Mouse (Mus musculus): ENCODE results near the gene Zfp296. TPM values are rescaled to one million over a fixed set of nuclear protein-coding genes. Genes with fewer than 3 reads are reported as not detected.

Gene Zfp296
- total RNA-seq (2015) (5.9 and 6.8 TPM in 2 replicates), total RNA-seq (2017) (2.8 and 4.4 TPM in 2 replicates)

GRCm38 (mm10) chr7:19577141-19577852, at the start of gene Zfp296, which contains the start of gene Gemin7:
TSS of gene Zfp296 (plus strand) at chr7:19577287.
TSS of gene Gemin7 (minus strand) at chr7:19577595.
- peak; percentile 30 for ATAC-seq (replicated peaks; ENCODE audit: poor library complexity)

- ATAC-seq (replicated peaks; ENCODE audit: poor library complexity): peak; percentile 81
These were observed 46.0 kb upstream of the Zfp296 start for GRCm38 (mm10) chr7:19531077-19531476.

- ATAC-seq (replicated peaks; ENCODE audit: poor library complexity): no peak
These were observed 44.8 kb upstream of the Zfp296 start for GRCm38 (mm10) chr7:19532240-19532639.

GRCm38 (mm10) chr7:19534676-19535075, 42.4 kb upstream of the Zfp296 start:
- no peak for ATAC-seq (replicated peaks; ENCODE audit: poor library complexity)

- no peak for ATAC-seq (replicated peaks; ENCODE audit: poor library complexity)
These were observed 36.1 kb upstream of the Zfp296 start for GRCm38 (mm10) chr7:19540771-19541566.

GRCm38 (mm10) chr7:19541681-19542154, 35.4 kb upstream of the Zfp296 start:
- ATAC-seq (replicated peaks; ENCODE audit: poor library complexity): no peak

- no peak for ATAC-seq (replicated peaks; ENCODE audit: poor library complexity)
These were observed 34.9 kb upstream of the Zfp296 start for GRCm38 (mm10) chr7:19542155-19542691.

GRCm38 (mm10) chr7:19543584-19543983, 33.5 kb upstream of the Zfp296 start:
- ATAC-seq (replicated peaks; ENCODE audit: poor library complexity): peak; percentile 81

GRCm38 (mm10) chr7:19546007-19546406, 31.1 kb upstream of the Zfp296 start:
- ATAC-seq (replicated peaks; ENCODE audit: poor library complexity): no peak

- ATAC-seq (replicated peaks; ENCODE audit: poor library complexity): no peak
These were observed 29.6 kb upstream of the Zfp296 start for GRCm38 (mm10) chr7:19547344-19547969.

GRCm38 (mm10) chr7:19549394-19549793, 27.7 kb upstream of the Zfp296 start:
- ATAC-seq (replicated peaks; ENCODE audit: poor library complexity): no peak

GRCm38 (mm10) chr7:19551634-19552033, 25.5 kb upstream of the Zfp296 start:
- no peak for ATAC-seq (replicated peaks; ENCODE audit: poor library complexity)

GRCm38 (mm10) chr7:19552443-19552842, 24.6 kb upstream of the Zfp296 start:
- ATAC-seq (replicated peaks; ENCODE audit: poor library complexity): no peak; the same call in 1 of the 2 replicates

GRCm38 (mm10) chr7:19554168-19554567, 22.9 kb upstream of the Zfp296 start:
- no peak for ATAC-seq (replicated peaks; ENCODE audit: poor library complexity)

GRCm38 (mm10) chr7:19557086-19557485, 20.0 kb upstream of the Zfp296 start:
- no peak for ATAC-seq (replicated peaks; ENCODE audit: poor library complexity)

- ATAC-seq (replicated peaks; ENCODE audit: poor library complexity): no peak
These were observed 18.8 kb upstream of the Zfp296 start for GRCm38 (mm10) chr7:19557982-19558900.

- ATAC-seq (replicated peaks; ENCODE audit: poor library complexity): peak; percentile 26; the same call in 1 of the 2 replicates
These were observed 18.1 kb upstream of the Zfp296 start for GRCm38 (mm10) chr7:19558965-19559364.

GRCm38 (mm10) chr7:19560491-19561260, 16.4 kb upstream of the Zfp296 start:
- no peak for ATAC-seq (replicated peaks; ENCODE audit: poor library complexity)

GRCm38 (mm10) chr7:19561431-19561764, 15.7 kb upstream of the Zfp296 start:
- ATAC-seq (replicated peaks; ENCODE audit: poor library complexity): no peak

Data from megakaryocyte progenitor cell, adult 5-6 weeks (primary cell).